Mouse (Mus musculus) kidney, adult 18-20 months (tissue): ENCODE results near the gene Sult3a2.
"Not testable (repeated sequence)": the region's sequence is repeated elsewhere in the genome, so short reads cannot be mapped to it uniquely, and the experiment has no call there.

Experiments used
- DNase-seq: peaks from one replicate; pipeline ENCODE4 v3.0.0; 2021

Sult3a2 gene

DNA sequence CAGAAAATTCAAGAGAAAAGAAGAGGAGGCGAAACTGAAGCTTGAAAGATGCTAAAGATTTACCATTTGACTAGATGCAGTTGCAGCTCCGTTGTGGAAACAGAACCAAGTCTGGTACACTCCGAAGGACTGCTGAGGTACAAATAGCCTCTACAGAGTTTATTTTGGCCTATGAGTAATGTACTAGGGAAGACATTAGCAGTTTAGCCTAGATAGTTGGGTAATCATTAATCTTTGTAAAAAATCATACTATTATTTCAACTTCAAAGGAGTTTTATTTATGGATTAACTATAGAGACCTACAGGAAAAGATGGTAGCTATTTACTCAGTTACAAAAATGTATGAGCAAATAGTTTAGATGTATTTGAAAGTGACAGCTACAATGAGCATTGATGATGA lies at the start of gene Sult3a2:
Sult3a2 (minus strand) TSS at position 101 of the 400 bp plus-strand sequence.
- no peak for DNase-seq

DNA sequence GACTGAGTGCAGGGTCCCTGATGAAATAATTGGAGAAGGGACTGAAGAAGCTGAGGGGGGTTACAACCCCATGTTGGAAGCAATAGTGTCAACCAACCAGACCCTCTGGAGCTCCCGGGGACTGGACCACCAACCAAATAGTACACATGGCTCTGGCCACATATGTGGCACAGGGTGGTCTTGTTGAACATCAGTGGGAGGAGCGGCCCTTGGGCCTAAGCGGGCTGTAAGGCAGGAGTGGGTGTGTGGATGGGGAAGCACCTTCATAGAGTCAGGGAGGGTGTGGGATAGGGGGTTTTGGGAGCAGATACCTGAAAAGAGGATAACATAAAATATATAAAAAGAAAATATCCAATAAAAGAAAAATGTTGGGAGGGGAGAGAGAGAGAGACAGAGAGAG lies 34.4 kb upstream of the Sult3a2 start:
- no peak for DNase-seq

DNA sequence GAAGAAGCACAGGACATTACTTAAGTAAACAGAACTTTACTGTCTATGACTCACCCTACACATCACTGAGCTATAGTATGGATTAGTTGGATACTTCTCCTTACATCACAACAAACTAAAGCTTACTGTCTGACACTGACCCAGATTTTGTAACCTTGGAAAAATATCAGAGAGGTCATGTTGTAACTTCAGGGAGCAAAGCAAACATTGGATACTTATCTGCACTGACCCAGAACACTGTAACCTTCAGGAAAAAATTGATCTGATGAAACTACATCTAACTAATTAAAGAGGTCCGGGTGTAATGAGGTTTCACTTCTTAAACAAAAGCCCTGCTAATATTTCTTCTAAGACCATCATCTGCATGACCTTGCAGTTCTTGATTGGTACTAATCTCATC lies 30.4 kb upstream of the Sult3a2 start:
- DNase-seq = no peak

DNA sequence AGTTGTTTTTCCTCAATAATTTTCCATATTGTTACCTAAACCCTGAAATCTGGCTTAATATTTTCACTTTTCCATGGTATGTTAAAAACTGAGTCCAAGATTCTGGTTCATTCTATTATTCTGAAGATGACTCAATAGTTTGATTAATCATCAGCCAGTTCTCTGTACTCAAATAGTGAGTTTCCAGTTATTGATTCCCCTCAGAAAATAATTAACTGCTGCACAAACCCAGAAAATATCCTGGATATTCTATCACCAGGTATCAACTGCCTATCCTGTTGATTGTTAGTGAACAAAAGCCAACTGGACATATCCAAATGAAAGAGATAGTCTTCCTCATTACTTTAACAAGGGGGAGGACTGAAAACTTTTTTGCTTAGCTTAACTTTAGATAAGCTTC lies 27.8 kb upstream of the Sult3a2 start:
- DNase-seq = no peak

DNA sequence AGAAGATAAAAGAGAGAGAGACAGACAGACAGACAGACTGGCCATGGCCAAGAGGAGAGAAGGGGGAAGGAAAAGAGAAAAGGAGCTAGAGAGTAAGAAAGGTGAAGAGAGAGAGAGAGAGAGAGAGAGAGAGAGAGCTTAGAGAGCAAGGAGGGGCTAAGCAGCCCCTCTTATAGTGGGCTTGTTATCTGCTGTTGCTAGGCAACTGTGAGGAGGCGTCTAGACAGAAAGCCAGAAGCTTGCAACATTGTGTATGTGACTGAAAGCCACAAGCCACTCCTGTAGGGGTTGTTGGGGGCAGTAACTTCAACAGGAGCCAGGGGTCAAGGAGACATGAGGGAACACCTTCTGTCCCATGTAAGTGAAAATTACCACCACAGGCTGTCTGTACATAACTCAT lies 25.3 kb upstream of the Sult3a2 start:
- DNase-seq = no peak

DNA sequence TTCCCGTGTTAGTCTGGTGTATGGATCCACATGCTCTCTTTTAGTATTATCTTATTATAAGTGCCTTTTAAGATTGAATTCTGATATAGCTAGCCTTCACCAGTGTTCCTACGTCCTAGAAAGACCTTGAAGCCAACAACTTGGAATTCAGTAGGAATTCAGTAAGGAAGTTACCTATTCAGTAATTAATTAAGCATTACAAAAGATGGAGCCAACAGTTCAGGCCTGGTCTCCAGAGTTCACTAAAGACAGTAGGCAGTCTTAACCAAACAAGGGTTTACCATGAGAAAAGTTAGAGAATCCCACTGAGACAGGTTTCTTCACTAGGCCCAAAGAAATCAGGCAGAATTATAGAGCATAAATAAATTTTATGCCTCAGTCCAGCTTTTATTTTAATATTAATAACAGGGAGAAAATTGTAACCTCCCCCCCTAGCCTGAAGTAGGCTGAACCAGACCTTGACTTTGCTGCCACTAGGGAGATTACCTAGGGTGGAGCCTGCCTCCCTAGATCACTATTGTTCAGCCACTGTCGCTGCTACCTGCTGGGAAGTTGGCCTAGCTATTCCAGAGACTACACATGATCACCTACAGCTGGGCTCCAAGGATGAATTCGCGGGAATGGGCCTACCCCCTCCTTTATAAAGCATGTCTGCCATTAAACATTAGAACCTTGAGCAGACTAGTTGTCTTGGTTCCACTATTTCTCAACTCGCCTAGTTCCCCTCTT lies 10.9 kb upstream of the Sult3a2 start:
- DNase-seq = not testable (repeated sequence)

DNA sequence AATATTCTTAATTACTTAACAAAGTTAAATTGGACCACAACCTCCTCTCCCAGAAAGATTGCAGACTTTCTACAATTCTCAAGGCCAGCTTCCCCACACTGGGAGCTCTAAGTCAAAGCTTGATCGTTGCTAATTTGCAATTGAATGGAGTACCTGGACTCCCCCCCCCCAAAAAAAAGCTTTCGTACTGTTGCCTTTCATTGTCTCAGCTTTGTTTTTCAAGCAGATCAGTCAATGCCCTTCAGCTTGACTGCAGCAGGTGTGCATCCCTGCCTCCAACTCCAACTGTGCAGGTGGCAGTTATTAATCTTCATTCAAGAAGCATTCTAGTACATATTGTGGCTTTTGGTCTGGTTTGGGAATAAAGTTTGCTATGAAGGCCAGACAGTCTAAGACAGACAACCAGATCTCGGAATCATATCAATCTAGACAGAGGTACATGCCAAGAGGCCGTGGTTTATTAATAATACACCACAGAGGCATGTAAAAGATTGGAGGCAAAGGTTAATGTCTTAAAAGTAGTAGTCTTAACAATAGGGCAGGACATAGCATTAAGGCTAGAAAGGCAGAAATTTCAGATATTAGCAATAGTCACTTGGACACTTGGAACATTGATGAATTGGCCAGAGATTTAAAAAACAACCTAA lies 9.9 kb upstream of the Sult3a2 start:
- not testable (repeated sequence) for DNase-seq

DNA sequence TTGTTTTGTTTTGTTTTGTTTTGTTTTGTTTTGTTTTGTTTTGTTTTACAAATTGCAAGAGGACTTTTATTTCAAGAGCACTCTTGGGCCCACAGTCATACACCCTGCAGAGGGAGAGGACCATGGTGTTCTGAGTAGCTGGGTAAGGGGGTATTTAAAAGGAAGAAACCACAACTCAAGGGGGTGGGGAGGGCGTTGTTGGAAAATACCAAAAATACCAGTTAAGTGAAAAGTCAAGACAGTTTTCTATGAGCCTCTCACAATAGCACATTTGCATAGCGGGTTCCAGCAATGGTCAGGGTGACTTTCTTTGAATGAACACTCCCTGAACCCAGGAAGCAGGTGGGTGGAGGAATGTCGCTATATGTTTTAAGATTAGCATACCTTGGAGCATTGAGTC lies 5.7 kb upstream of the Sult3a2 start:
- not testable (repeated sequence) for DNase-seq

DNA sequence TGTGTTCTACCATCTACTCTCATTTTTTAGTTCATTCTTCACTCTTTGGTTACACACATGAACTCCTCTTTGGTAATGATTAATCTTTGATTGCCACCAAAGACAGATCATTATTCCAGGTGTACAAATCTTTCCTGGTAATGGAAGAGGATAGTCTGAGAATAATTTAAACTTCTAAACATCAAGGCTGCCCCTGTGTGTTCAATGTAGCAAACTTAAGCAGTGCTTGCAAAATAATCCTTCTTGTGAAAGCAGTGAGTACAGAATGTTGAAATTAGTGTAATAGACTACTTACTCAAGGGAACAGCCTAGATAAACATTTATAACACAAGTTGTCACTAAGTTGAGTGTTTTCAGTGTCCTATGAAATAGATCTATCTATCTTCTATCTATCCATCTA lies 1.0 kb upstream of the Sult3a2 start:
- DNase-seq = no peak

DNA sequence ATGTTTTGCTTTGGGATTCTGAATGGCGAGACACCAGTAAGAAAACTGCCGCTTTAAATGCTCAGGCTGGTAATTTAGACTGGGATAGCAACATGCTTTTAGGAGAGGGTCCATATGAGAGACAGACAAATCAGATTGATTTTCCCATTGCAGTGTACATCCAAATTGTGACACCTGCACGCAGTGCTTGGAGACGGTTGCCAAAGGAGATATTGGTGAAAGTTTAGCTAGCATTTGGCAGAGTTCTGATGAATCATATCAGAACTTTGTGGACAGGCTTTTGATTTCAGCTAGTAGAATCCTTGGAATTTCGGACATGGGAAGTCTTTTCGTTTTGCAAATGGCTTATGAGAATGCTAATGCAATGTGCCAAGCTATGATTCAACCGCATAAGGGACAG lies 51.3 kb downstream of the Sult3a2 start:
- not testable (repeated sequence) for DNase-seq

DNA sequence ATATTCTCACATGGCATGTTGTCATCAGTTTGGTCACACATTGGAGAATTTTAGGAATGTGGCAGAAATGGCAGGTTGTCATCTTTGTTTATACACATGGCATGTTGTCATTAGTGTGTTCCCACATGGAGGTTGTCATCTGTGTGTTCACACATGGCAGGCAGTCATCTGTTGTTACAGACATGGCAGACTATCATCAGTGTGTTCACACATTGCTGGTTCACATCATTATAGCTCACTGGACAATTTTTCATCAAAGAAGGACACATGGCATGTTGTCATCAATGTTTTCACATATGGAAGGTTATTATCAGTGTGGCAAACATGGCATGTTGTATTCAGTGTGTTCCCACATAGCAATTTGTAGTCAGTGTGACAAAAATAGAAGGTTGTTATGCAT lies 53.3 kb downstream of the Sult3a2 start:
- DNase-seq = no peak

DNA sequence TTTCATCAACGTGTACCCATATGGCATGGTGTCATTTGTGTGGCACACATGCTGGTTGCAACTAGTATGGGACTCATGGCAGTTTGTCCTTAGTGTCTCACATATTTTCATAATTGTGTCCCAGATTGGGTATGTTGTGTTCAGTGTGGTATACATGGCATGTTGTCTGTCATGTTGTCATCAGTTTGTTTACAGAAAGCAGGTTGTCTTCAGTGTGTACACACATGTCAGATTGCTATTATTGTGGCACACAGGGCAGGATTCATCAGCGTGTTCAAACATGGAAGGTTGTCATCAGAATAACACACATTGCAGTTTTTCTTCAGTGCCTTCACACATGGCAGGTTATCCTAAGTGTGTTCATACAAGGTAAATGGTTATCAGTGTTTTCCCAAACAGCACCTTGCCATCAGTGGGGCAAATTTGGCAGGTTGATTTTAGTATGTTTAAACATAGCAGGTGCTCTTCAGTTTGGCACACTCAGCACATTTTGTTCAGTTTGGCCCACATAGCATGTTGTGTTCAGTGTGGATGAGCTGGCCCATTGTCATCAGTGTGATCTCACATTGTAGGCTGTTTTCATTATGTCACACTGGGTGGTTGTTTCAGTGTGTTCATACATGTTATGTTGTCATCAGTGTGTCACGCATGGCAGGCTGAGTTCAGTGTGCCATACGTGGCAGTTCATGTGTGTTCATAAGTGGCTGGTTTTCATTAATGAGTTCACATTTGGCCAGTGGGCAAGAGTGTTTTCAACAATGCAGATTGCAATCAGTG lies 53.9 kb downstream of the Sult3a2 start:
- DNase-seq = no peak

DNA sequence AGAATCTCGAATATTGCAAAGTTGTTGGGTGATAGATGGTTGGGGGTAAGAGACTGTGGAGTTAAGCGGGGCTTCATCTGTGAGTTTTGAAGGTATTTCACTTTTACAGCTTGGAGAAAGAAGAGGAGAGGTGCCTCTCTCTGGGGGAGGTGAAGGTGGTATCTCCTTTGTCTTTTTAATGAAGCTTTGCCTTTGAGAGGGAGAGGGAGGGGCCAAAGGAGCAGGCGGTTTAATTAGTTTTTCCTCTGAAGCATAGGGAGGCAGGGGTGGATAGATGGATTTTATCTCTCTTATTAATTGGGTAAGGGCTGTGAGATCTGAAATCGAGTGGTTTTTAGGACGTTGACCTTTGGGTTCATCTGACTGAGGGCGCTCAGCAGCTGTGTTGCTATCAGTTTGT lies 62.7 kb downstream of the Sult3a2 start:
- DNase-seq = no peak

DNA sequence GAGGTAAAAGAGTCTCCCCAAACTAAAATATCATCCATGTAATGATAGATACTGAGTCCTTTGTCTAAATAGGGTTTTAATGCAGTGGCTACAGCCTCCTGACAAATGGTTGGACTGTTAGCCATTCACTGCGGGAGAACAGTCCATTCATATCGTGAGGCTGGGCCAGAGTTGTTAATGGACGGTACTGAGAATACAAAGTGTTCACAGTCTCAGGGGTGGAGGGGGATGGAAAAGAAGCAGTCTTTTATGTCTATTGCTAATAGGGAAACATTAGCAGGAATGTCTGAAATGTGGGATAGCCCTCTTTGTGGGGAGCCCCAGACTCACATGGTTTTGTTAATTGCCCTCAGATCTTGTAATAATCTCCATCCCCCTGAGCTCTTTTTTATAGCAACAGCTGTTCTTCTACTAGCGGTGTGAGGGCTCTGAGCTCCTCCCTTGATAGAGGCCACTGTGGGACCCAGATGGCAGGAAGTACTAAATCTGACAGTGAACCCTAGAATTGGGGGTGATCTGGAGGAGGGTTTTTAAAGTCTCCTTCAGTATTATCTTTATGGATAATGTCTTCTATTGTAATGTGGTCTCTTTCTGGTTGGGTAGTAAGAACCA lies 64.6 kb downstream of the Sult3a2 start:
- no peak for DNase-seq
